Mouse (Mus musculus): ENCODE measurements around the gene Tmem199.
A peak's percentile ranks its signal among the peaks of the same experiment; 100 is the strongest.
"Not testable (repeated sequence)": the region's sequence is repeated elsewhere in the genome, so short reads cannot be mapped to it uniquely, and the experiment has no call there.

Gene Tmem199

DNA sequence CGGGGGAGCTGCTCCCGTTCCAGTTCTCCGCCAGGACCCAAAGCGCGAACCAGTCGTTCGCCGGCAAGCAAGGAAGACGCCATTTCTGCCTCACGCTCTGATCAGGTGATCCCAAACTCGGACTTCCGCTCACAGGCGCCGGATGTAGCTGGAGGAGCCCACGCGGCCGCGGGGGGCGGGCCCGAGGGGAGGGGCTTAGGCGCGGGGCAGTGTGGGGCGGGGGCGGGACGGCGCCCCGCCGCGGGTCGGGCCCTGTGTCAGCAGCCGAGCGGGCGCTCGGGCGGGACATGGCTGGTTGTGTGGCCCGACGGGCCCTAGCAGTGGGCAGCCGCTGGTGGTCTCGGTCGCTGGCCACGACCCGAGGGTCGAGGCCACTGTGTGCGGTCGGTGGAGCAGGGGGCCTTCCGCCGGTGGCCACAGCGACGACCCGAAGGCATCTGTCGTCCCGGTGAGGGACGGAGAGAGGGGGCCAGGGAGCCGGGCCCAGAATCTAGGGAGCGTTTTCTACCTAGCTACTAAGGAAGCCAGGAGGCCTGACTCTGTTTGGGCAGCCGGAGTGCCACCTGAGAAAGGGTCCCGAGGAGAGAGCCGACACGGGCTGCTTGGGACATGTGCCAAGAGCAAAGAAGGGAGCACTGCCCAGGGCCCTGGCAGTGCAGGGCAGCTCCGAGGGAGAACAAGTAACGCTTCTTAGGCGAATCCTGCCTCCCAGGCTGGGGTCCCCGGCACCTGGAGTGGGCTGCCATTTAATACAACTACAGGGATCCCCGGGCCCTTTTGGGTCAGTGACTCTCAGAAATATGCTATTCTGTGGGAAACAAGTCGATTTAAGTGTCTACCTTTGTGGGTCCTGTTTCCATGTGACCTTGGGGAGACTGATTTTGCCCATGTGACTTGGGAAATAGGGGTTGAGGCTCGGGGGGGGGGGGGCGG lies at the start of gene Tmem199, which contains the start of gene Poldip2:
Gene Tmem199, minus strand, starts transcription at position 148 of the 933 bp plus-strand sequence.
Gene Poldip2, plus strand, starts transcription at position 169 of the 933 bp plus-strand sequence.
- peak; percentile 97 for DNase-seq

DNA sequence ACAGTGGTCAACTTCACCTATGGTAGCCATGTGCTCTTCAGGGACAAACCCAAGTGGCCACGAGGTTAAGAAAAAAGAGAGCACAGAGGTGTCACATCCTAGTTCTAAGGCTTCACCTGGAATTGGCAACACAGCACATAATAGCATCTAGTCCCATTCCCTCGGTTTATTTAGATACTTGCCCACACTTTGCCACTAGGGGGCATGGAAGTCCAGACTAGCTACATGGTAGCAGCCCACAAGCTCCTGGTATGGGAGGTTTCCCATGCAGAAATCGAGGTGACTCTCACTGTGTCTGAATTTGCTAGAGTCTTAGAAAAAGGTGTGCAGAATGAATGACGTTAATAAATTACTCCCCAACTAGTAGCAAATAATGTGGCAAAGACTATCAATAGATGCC lies 48.5 kb upstream of the Tmem199 start:
- peak; percentile 85 for DNase-seq

GRCm38 (mm10) chr11:78557241-78557640 lies 45.3 kb upstream of the Tmem199 start:
- DNase-seq: peak; percentile 20

- DNase-seq: no peak
Observed at GRCm38 (mm10) chr11:78556070-78556469, 44.1 kb upstream of the Tmem199 start.

GRCm38 (mm10) chr11:78555623-78556022 lies 43.7 kb upstream of the Tmem199 start:
- no peak for DNase-seq

- DNase-seq: no peak
Observed at GRCm38 (mm10) chr11:78551059-78551398, 39.1 kb upstream of the Tmem199 start.

DNA sequence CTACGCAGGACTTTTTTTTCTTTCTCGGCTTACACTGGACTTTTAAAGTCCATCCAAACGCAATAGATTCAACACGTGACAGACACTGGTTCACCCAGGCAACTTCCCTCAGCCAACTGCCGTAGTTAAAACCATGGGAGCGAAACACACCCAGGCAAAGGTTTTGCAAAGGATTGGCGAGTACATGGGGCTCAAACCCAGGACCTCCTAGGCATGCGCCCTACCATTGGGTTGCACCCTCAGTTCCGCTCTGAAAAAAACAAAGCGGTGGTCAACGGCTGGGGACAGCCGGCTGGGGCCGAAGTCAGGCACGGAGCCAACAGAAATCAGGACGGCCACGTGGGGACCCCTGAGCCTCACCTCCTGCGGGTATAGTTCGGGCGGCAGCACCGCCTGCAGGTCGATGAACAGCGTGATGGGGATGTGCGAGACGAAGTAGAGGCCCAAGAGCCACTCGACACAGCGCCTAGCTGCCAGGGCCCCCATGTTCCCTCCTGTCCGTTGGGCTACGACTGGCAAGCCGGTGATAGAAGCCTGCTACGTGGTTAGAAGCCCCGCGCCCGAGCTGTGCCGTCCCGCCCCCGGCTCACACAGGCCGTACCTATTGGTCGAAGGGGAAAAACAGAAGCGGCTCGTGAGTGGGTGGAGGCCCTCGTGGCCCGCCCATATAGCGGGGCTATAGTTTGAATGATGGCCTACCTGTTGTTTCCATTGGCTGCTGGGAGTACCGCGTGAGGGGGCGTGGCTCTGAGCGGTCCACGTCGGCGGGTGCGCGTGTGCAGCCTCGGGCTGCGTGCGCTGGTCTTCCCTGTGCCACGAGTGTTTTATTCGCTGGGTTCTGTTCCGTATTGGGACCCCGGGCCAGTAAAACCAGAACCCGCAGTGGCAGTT lies 38.4 kb upstream of the Tmem199 start, which contains the start of gene Tmem97:
Gene Tmem97, minus strand, starts transcription at position 610 of the 891 bp plus-strand sequence.
- DNase-seq: peak; percentile 99

- no peak for DNase-seq
Observed at GRCm38 (mm10) chr11:78549491-78549987, 37.6 kb upstream of the Tmem199 start.

- no peak for DNase-seq
Observed at GRCm38 (mm10) chr11:78547718-78548460, 35.9 kb upstream of the Tmem199 start.

DNA sequence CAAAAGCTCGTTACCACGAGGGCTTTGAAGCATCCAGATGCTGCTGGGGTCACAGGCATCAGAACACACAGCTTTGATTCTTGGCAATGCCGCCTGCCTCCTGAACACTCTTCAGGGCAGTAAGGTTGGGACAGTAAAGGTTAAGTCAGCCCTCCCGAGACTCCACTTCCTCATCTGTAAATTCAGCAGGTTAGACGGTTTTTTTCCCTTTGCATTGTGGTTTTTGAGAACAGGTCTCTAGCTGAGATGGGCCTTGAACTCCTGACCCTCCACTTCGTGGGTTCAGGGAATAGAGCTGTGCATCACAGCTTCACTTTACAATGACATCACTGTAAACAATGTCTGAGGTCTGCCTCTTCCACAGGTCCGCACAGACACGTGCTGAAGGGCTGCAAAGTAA lies 33.2 kb upstream of the Tmem199 start:
- DNase-seq: no peak

GRCm38 (mm10) chr11:78544449-78545111 lies 32.6 kb upstream of the Tmem199 start:
- no peak for DNase-seq

DNA sequence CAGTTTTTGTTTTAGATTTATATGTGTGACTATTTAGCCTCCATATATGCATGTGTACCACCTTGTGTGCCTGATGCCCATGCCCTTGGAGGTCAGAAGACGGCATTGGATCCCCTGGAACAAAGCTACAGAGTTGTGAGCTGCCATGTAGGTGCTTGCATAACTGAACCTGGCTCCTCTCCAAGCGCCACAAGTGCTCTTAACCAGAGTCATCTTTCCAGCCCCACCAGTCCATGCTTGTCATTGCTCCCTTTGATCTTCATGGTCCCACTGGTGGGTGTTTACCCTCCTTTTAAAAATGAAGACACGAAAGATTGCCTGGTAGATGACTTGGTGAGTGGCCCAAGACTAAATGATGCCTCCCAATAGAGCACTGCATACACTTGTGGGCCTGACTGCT lies 28.4 kb upstream of the Tmem199 start:
- DNase-seq: no peak

- DNase-seq: no peak
Observed at GRCm38 (mm10) chr11:78536690-78537084, 24.7 kb upstream of the Tmem199 start.

DNA sequence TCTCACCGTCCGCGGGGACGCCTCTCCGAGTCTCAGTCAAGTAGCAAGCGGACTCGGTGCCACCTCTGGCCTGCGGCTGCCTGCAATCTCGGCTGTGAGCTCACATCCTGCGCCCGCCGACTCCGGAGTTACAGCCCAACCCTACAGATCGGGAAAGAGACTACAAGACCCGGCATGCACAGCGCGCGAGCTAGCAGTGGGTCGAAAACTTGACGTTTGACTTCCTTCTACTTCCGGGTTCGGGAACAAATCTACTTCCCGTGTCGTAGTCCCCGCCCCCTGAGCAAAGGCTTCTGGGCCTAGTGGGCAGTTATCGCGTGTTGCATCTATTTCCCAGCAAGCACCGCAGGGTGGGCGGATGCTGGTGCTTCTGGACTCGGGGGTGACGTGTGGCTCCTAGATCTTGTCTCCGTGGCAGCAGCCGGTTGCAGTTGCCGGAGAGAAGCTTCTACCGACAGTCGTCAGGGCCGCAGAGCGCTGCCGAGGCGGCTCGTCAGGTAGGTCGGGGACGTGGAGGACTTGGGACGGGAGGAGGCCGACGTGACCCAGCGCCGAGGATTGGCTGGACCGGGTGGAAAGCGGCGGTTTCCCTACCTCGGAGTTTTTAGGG lies 24.2 kb upstream of the Tmem199 start, which contains the start of the genes Tnfaip1 and Ift20:
Gene Tnfaip1, minus strand, starts transcription at position 253 of the 610 bp plus-strand sequence.
Gene Ift20, plus strand, starts transcription at position 282 of the 610 bp plus-strand sequence.
- peak; percentile 100 for DNase-seq

- DNase-seq: peak; percentile 50
Observed at GRCm38 (mm10) chr11:78535376-78536079, 23.6 kb upstream of the Tmem199 start.

- DNase-seq: no peak
Observed at GRCm38 (mm10) chr11:78534516-78534915, 22.5 kb upstream of the Tmem199 start.

DNA sequence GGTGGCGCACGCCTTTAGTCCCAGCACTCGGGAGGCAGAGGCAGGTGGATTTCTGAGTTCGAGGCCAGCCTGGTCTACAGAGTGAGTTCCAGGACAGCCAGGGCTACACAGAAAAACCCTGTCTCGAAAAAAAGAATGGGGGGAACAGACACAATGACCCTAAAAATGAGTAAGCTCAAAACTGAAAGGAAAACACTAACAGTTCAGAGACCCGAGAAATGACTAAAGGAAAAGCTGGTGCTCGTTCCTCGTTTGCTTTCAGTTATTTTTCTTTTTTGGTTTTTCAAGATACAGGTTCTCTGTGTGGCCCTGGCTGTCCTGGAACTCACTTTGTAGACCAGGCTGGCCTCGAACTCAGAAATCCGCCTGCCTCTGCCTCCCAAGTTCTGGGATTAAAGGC lies 19.5 kb upstream of the Tmem199 start:
- not testable (repeated sequence) for DNase-seq

- DNase-seq: no peak
Observed at GRCm38 (mm10) chr11:78531046-78531445, 19.1 kb upstream of the Tmem199 start.

- no peak for DNase-seq
Observed at GRCm38 (mm10) chr11:78530001-78530400, 18.0 kb upstream of the Tmem199 start.

GRCm38 (mm10) chr11:78528714-78529113 lies 16.7 kb upstream of the Tmem199 start:
- no peak for DNase-seq

- no peak for DNase-seq
Observed at GRCm38 (mm10) chr11:78524838-78525237, 12.9 kb upstream of the Tmem199 start.
